Mouse (Mus musculus): ENCODE measurements around the gene AA467197. TPM values are rescaled to one million over a fixed set of nuclear protein-coding genes. Genes with fewer than 3 reads are reported as not detected.

The AA467197 gene
- total and polyA plus RNA-seq, 2 experiments from 2014 or later, result 0.47 TPM; not detected in 1

DNA sequence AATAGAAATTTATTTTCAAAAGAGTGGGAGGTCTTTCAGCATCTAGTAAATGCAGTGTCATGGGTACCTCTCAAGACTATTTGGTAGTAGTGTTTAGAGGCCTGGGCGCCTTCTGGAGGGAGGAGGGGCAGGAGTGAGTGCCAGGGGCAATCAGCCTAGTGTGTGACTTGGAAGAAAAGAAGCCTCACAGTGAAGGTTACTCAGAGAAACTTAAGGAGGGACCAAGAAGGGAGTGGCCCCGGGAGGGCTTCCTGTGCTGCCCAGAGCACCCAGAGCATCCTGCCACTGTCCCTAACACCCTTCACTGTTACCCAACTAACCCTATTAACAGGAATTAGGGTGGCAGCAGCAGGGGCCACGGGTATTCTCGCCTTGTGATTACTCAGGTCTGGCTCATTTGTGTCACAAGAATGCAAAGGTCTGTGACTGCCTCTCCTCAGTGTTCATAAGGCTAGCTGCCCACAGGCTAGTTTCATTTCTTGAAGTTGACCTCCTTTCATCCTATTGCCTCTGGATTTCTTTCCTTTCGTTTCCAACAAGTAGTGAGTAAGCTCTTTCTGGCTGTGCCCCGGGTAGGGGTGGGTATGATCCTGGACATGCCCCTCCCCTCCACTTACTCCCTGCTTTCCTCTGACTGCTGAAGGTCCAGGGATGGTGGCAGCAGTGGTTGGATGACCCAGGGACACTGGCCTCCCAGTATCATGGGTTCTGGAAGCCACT, 28.6 kb downstream of the AA467197 start:
- no peaks in the 10 kb centered on the region for H3K4me1 ChIP-seq (ENCODE audit: insufficient read depth, low read length)
- no peaks in the 10 kb centered on the region for H3K9me3 ChIP-seq (ENCODE audit: low read length)
- no peak overlapping the region for H3K27ac ChIP-seq (ENCODE audit: low read depth, low read length)
- DNase-seq (ENCODE audit: low spot score) (no peak), ATAC-seq (ENCODE audit: low FRiP score) (no peak)
- no peak for TF ChIP-seq CTCF (IDR thresholded peaks at IDR 0.05)
- no peak overlapping the region for H3K4me3 ChIP-seq (ENCODE audit: low read depth, low read length)
- H3K4me2 ChIP-seq (ENCODE audit: low read depth, low read length, poor library complexity, severe bottlenecking), result no peak overlapping the region
- WGBS, result 61% methylated on average over 6 of the region's 6 CpGs
- no peak overlapping the region for H3K9ac ChIP-seq (replicated peaks; ENCODE audit: low read length, poor library complexity, severe bottlenecking)
- H3K27me3 ChIP-seq (ENCODE audit: insufficient read depth, low read length), result no peaks in the 10 kb centered on the region; the same call in 1 of the 2 replicates
- H3K36me3 ChIP-seq (ENCODE audit: insufficient read depth, low read length), result no peaks in the 10 kb centered on the region

DNA sequence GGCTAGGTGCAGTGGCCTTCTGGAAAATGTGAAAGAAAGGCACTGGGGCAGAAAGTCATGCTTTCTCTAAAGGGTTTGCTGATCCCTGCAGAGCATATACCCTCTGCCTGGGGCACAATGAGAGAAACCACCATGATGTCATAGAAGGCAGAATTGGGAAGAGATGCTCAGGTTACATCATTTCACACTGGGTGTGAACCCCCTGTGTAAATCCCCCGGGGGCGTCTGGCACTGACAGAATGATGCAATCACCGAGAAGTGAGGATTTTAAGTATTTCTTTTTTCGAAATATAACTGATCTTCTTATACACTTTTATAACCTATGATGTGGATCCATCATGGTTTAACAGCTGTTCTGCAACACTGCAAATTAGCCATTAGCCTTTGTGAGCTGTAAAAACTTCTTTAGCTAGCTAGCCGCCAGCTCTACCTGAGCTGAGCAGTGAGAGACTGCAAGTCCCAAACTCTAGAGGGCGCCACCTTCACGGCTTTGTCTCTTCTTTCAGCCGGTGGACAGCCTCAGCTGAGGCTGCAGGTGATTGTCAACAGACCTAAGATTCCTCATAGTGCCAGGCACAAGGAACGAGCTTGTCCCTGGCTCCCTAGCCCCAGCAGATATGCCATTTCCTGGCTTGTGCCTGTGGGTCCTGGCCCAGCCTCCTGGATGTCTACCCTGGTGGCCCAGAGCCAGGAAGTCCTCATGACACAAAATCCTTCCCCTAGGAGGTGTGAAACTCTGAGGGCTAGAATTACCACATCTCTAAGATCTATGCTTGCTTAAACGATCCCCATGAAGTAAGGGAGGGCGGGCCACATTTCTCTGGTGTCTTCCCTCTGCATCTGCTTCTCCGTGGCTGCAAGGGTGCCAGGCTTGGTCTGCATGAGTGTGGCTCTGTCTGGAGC, 29.4 kb downstream of the AA467197 start:
- no peaks in the 10 kb centered on the region for H3K36me3 ChIP-seq (ENCODE audit: insufficient read depth, low read length)
- H3K4me2 ChIP-seq (ENCODE audit: low read depth, low read length, poor library complexity, severe bottlenecking), result no peak overlapping the region
- no peaks in the 10 kb centered on the region for H3K9me3 ChIP-seq (ENCODE audit: low read length)
- peak; percentile 64 for TF ChIP-seq CTCF (IDR thresholded peaks at IDR 0.05)
- no peak overlapping the region for H3K27ac ChIP-seq (ENCODE audit: low read depth, low read length)
- no peaks in the 10 kb centered on the region for H3K4me1 ChIP-seq (ENCODE audit: insufficient read depth, low read length)
- ATAC-seq (ENCODE audit: low FRiP score) (no peak), DNase-seq (ENCODE audit: low spot score) (peak; percentile 46)
- WGBS, result 54% methylated on average over 12 of the region's 12 CpGs
- no peak overlapping the region for H3K4me3 ChIP-seq (ENCODE audit: low read depth, low read length)
- H3K27me3 ChIP-seq (ENCODE audit: insufficient read depth, low read length), result no peaks in the 10 kb centered on the region; the same call in 1 of the 2 replicates
- no peak overlapping the region for H3K9ac ChIP-seq (replicated peaks; ENCODE audit: low read length, poor library complexity, severe bottlenecking)

DNA sequence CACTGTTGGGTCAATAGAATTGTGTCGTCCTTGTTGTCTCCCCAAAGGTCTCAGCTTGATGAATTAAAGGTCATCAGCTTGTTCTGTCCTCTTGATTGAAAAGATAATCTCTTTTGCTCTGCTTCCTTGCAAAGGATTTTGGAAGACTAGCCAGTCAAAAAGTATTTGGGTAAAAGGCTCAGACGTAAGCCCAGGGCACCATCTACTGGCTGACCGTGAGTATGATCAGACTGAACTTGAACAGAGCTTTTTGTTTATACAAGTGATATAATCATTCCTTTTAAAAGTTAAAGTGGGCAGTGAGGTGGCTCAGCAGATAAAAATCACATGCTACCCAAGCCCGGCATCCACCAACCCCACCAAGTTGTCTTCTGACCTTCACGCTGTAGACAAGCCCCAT, 31.1 kb downstream of the AA467197 start:
- peak; percentile 81 for TF ChIP-seq CTCF (IDR thresholded peaks at IDR 0.05)
- Histone ChIP-seq H3K4me1 (ENCODE audit: insufficient read depth, low read length) (no peaks in the 10 kb centered on the region), H3K36me3 (ENCODE audit: insufficient read depth, low read length) (no peaks in the 10 kb centered on the region), H3K9ac (replicated peaks; ENCODE audit: low read length, poor library complexity, severe bottlenecking) (no peak overlapping the region), H3K27ac (ENCODE audit: low read depth, low read length) (no peak overlapping the region), H3K4me2 (ENCODE audit: low read depth, low read length, poor library complexity, severe bottlenecking) (no peak overlapping the region), H3K4me3 (ENCODE audit: low read depth, low read length) (no peak overlapping the region), H3K9me3 (ENCODE audit: low read length) (no peaks in the 10 kb centered on the region), H3K27me3 (ENCODE audit: insufficient read depth, low read length) (no peaks in the 10 kb centered on the region; the same call in 1 of the 2 replicates)
- ATAC-seq (ENCODE audit: low FRiP score) (no peak), DNase-seq (ENCODE audit: low spot score) (peak; percentile 70)
- WGBS, result 33% methylated on average over 5 of the region's 5 CpGs

DNA sequence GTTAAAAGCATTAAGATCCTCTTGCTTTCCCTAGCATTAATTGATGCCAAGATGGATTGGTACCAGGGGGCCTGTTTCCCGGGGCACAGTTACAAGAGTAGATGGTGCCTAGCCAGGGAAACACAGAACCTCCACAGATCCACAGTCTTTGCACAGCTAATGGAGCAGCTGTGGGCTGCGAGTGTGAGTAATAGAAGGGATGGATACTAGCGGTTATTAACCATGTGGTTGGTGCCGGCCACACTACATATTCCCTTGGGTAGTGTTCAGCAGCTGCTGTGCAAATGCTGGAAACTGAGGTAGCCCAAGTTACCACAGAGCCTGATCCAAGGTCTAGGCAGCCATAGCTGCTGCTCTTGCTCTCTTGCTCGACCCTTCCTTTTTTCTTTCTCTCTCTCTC, 34.9 kb downstream of the AA467197 start:
- no peak for ATAC-seq (ENCODE audit: low FRiP score)
- Histone ChIP-seq H3K4me2 (ENCODE audit: low read depth, low read length, poor library complexity, severe bottlenecking) (no peak overlapping the region), H3K9me3 (ENCODE audit: low read length) (no peaks in the 10 kb centered on the region), H3K9ac (replicated peaks; ENCODE audit: low read length, poor library complexity, severe bottlenecking) (no peak overlapping the region), H3K27me3 (ENCODE audit: insufficient read depth, low read length) (no peaks in the 10 kb centered on the region; the same call in 1 of the 2 replicates), H3K27ac (ENCODE audit: low read depth, low read length) (no peak overlapping the region), H3K36me3 (ENCODE audit: insufficient read depth, low read length) (no peaks in the 10 kb centered on the region), H3K4me3 (ENCODE audit: low read depth, low read length) (no peak overlapping the region), H3K4me1 (ENCODE audit: insufficient read depth, low read length) (no peaks in the 10 kb centered on the region)
- no peak for DNase-seq (ENCODE audit: low spot score)
- TF ChIP-seq CTCF (IDR thresholded peaks at IDR 0.05), result no peak
- WGBS, result 74% methylated on average over 5 of the region's 5 CpGs

DNA sequence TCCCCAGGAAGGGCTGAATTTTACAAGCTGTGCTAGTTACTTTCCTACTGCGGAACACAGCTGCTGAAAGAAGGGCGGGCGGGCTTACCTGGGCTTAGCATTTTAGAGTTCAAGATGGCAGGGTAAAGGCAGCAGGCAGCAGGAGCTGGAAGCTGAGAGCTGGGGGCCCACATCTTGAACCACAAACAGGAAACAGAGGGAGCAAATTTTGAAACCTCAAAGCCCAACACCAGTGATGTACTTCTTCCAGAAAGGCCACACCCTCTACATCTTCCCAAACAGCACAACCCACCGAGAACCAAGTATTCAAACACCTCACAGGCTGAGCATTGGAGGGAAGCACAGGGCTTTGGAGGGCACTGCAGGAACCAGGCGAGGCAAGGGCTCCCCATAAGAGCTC, 36.1 kb downstream of the AA467197 start:
- Histone ChIP-seq H3K36me3 (ENCODE audit: insufficient read depth, low read length) (no peaks in the 10 kb centered on the region), H3K4me1 (ENCODE audit: insufficient read depth, low read length) (no peaks in the 10 kb centered on the region), H3K9ac (replicated peaks; ENCODE audit: low read length, poor library complexity, severe bottlenecking) (no peak overlapping the region), H3K27ac (ENCODE audit: low read depth, low read length) (no peak overlapping the region), H3K4me3 (ENCODE audit: low read depth, low read length) (no peak overlapping the region), H3K9me3 (ENCODE audit: low read length) (no peaks in the 10 kb centered on the region), H3K27me3 (ENCODE audit: insufficient read depth, low read length) (no peaks in the 10 kb centered on the region), H3K4me2 (ENCODE audit: low read depth, low read length, poor library complexity, severe bottlenecking) (no peak overlapping the region)
- DNase-seq (ENCODE audit: low spot score), result no peak
- TF ChIP-seq CTCF (IDR thresholded peaks at IDR 0.05), result no peak
- no peak for ATAC-seq (ENCODE audit: low FRiP score)
- WGBS, result 82% methylated on average over 5 of the region's 5 CpGs

DNA sequence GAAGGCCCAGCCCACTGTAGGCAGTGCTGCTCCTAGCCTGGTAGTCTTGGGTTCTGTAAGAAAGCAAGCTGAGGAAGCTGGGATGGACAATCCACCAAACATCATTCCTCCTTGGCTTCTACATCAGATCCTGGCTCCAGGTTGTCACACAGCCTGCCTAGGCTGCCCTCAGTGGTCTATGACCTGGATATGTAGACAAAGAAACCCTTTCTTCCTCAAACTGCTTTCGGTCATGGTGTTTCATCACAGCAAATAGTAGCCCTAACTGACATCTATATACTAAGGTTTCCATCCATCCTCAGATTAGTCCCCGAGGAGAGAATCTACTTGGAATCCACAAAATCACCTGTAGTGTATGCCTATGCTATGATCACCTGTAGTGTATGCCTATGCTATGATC, 38.3 kb downstream of the AA467197 start:
- Histone ChIP-seq H3K9me3 (ENCODE audit: low read length) (no peaks in the 10 kb centered on the region), H3K4me1 (ENCODE audit: insufficient read depth, low read length) (no peaks in the 10 kb centered on the region), H3K9ac (replicated peaks; ENCODE audit: low read length, poor library complexity, severe bottlenecking) (no peak overlapping the region), H3K27ac (ENCODE audit: low read depth, low read length) (no peak overlapping the region), H3K36me3 (ENCODE audit: insufficient read depth, low read length) (no peaks in the 10 kb centered on the region), H3K4me3 (ENCODE audit: low read depth, low read length) (no peak overlapping the region), H3K27me3 (ENCODE audit: insufficient read depth, low read length) (no peaks in the 10 kb centered on the region), H3K4me2 (ENCODE audit: low read depth, low read length, poor library complexity, severe bottlenecking) (no peak overlapping the region)
- no peak for DNase-seq (ENCODE audit: low spot score)
- WGBS, result 92% methylated on average over 2 of the region's 2 CpGs
- TF ChIP-seq CTCF (IDR thresholded peaks at IDR 0.05), result no peak
- ATAC-seq (ENCODE audit: low FRiP score), result no peak

Data from midbrain, postnatal 0 days (tissue).